Mouse (Mus musculus) macrophage (primary cell): Measurements from ENCODE around the gene Dolpp1. TPM values are rescaled to one million over a fixed set of nuclear protein-coding genes. Genes with fewer than 3 reads are reported as not detected.

Experiments used
- H3K27ac ChIP-seq: fragments of 350-480 bp; formaldehyde crosslinking; 2 replicates; pipeline ENCODE4 v1.9.0; 2021
- H3K36me3 ChIP-seq: fragments of 350-480 bp; formaldehyde crosslinking; 2 replicates; pipeline ENCODE4 v1.9.0; 2021; ENCODE audit errors: inconsistent target
- H3K4me3 ChIP-seq: fragments of 350-480 bp; formaldehyde crosslinking; 2 replicates; pipeline ENCODE4 v1.9.0; 2021; ENCODE audit errors: inconsistent target
- H3K79me2 ChIP-seq: fragments of 350-480 bp; formaldehyde crosslinking; 2 replicates; pipeline ENCODE4 v1.9.0; 2021; ENCODE audit errors: inconsistent target
- WGBS: methylation state at CpG from one replicate; pipeline ENCODE4 v1.1.7; 2026; ENCODE audit warnings: inconsistent platforms; ENCODE audit not compliant: missing documents; 5-methylcytosine and 5-hydroxymethylcytosine counted together
- polyA plus RNA-seq: library from polyadenylated mRNA; stranded (reverse); fragments of 250-400 nt; gene quantifications from 3 replicates; pipeline ENCODE4 v1.2.4, GENCODE M21; 2018; ENCODE audit warnings: inconsistent platforms

The Dolpp1 gene
- polyA plus RNA-seq, 1 experiment from 2014 or later: 18.7 TPM

- H3K79me2 ChIP-seq: no peaks in the 10 kb centered on the region
- no peak overlapping the region for H3K4me3 ChIP-seq
- 61% methylated on average over 5 of the region's 5 CpGs for WGBS
- no peak overlapping the region for H3K27ac ChIP-seq
- H3K36me3 ChIP-seq: peaks cover 57% of the 10 kb centered on the region; the same call in 1 of the 2 replicates
These were observed 43.5 kb downstream of the Dolpp1 start for GRCm38 (mm10) chr2:30435326-30436155.

- no peak overlapping the region for H3K4me3 ChIP-seq
- no peak overlapping the region for H3K27ac ChIP-seq
- no peaks in the 10 kb centered on the region for H3K79me2 ChIP-seq
- WGBS: 88% methylated on average over 5 of the region's 5 CpGs
- H3K36me3 ChIP-seq: peaks cover 51% of the 10 kb centered on the region; the same call in 1 of the 2 replicates
These were observed 44.1 kb downstream of the Dolpp1 start for GRCm38 (mm10) chr2:30436156-30436545.

DNA sequence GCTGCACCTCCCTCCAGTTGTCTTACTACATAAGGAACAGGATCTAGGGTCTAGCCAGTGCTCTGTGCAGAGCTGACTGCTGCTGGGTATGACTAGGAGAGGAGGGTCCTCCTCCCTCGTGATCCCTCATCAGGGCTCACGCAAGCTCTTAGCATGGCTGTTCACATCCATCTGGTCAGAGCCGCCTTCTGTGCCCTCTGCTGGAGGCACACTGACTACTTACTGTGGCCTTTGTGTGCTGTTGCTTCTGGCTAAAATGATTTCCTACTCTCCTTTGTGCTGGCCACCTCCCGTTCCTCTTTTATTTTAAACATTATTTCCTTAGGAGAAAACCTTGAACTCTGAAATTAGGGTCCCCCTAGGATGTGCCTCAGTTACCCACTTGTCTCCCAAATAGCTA, 44.8 kb downstream of the Dolpp1 start:
- H3K4me3 ChIP-seq: no peak overlapping the region
- H3K36me3 ChIP-seq: peaks cover 44% of the 10 kb centered on the region; the same call in 1 of the 2 replicates
- 89% methylated on average over 4 of the region's 4 CpGs for WGBS
- no peak overlapping the region for H3K27ac ChIP-seq
- H3K79me2 ChIP-seq: no peaks in the 10 kb centered on the region

GRCm38 (mm10) chr2:30437791-30438190, 45.7 kb downstream of the Dolpp1 start:
- no peak overlapping the region for H3K4me3 ChIP-seq
- WGBS: 94% methylated on average over 4 of the region's 4 CpGs
- peaks cover 4% of the 10 kb centered on the region; the same call in 1 of the 2 replicates for H3K79me2 ChIP-seq
- peaks cover 35% of the 10 kb centered on the region; the same call in 1 of the 2 replicates for H3K36me3 ChIP-seq
- no peak overlapping the region for H3K27ac ChIP-seq

GRCm38 (mm10) chr2:30439631-30440030, 47.6 kb downstream of the Dolpp1 start:
- Histone ChIP-seq H3K27ac (peak overlapping the region; percentile 100), H3K36me3 (peaks cover 24% of the 10 kb centered on the region; the same call in 1 of the 2 replicates), H3K4me3 (no peak overlapping the region), H3K79me2 (peaks cover 18% of the 10 kb centered on the region; the same call in 1 of the 2 replicates)
- WGBS: 95% methylated on average over 6 of the region's 6 CpGs

GRCm38 (mm10) chr2:30440211-30440700, 48.2 kb downstream of the Dolpp1 start:
- Histone ChIP-seq H3K4me3 (no peak overlapping the region), H3K79me2 (peaks cover 18% of the 10 kb centered on the region; the same call in 1 of the 2 replicates), H3K36me3 (peaks cover 27% of the 10 kb centered on the region; the same call in 1 of the 2 replicates), H3K27ac (peak overlapping the region; percentile 100)
- 91% methylated on average over 3 of the region's 3 CpGs for WGBS

DNA sequence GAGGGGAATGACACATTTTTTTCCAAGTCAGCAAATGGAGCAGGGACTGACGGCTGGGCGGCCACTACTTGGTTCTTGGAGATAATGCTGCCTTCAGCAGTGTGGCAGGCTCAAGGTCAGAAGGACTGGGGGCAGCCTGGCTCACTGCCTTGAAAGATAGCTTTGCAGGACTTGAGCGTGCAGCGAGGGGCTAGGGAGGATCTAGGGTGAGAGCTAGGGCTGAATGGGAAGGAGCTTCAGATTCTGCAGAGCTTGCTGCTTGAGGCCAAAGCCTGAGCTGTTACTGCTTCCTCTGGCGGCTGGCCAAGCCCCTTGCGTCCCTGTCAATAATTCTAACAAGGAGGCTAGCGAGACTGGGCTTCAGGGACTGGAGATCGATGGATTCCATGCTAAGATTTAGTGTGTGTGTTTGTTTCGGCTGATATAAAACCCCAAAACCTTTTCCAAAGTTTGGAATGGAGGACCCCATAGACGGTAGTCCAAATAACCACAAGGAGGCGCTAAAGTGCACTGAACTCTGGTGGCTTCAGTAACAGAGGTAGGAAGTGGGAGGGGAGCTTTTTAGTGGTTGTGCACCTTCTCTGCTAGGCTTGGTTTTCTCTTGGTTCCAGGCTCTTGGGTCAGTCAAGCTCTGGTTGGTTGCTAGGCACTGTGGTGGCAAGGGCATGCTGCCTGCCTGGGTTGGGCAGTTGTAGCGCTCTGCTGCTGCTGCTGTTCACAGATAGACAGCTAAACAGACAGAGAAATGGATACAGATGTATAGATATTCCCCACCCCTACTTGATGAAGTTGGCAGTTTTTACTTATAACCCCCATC, 48.9 kb downstream of the Dolpp1 start:
- Histone ChIP-seq H3K4me3 (peak overlapping the region; percentile 25; the same call in 1 of the 2 replicates), H3K36me3 (peaks cover 31% of the 10 kb centered on the region; the same call in 1 of the 2 replicates), H3K27ac (peak overlapping the region; percentile 100), H3K79me2 (peaks cover 18% of the 10 kb centered on the region; the same call in 1 of the 2 replicates)
- WGBS: 12% methylated on average over 8 of the region's 12 CpGs

DNA sequence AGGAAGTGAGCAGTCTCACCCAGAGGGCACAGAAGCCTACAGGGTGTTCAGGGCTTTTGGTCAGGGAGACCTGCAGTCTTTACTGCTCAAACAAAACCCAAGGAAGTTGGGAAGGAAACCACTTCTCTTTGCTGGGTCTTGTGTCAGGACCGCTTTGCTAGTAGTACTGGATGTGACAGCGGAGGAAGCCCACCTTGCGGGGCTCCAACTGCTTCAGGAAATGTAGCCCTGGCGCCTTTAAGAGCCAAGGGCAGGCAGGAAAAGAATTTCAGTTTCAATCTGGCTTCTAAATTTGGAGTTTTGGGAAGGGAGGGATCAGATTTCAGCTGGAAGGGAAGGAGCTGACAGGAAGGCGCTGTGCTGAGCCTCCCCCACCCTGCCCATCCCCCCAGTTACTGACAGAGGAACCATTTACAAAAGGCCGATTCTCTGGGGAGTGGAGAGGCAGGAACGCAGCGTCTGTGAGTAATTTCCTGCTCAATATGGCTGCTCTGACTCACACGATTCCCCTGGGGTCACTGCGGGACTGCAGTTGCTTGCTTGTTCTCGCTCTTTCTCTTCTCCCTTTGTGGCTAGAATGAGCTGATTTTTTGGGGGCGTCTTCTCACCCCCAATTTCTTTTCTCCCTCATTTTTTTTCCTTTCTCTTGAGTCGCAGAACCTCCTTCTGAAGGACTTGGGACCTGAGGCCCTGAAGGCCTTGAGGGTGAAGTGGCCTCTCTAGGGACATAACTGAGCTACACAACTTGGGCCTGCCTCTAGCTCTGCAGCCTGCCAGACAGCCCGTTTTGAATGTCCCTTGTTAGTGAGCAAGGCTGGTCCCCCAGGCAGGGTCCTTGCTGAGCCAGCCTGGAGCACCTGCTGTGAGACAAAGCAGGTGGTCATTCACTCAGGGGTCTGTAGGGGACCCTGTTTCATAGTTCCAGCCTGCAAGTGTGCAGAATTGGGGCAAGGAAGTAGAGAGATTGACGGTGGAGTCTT, 49.8 kb downstream of the Dolpp1 start:
- peaks cover 38% of the 10 kb centered on the region; the same call in 1 of the 2 replicates for H3K36me3 ChIP-seq
- H3K79me2 ChIP-seq: peaks cover 18% of the 10 kb centered on the region; the same call in 1 of the 2 replicates
- 5% methylated on average over 15 of the region's 15 CpGs for WGBS
- H3K27ac ChIP-seq: peak overlapping the region; percentile 100
- H3K4me3 ChIP-seq: peak overlapping the region; percentile 25

DNA sequence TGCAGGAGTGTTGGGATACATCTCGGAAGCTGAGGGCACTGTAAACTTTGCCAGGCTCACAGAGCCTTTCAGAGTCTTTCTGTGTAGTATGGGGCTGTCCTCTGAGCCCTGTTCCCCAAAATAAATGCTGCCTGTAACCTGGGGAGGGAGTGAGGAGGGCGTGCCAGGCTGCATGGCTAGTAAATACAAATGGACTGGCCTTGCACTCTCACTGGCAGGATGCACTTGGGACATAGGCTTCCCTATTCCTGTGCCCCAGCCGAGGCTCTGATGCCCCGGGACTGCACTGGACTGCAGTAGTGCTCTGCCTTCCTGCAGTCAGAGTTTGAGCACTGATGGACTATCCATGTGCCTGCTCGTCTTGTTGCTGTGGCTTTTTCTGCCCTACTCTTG, 50.4 kb downstream of the Dolpp1 start:
- peaks cover 34% of the 10 kb centered on the region; the same call in 1 of the 2 replicates for H3K36me3 ChIP-seq
- peak overlapping the region; percentile 25 for H3K4me3 ChIP-seq
- 60% methylated on average over 5 of the region's 5 CpGs for WGBS
- peak overlapping the region; percentile 100 for H3K27ac ChIP-seq
- H3K79me2 ChIP-seq: peaks cover 18% of the 10 kb centered on the region; the same call in 1 of the 2 replicates

GRCm38 (mm10) chr2:30443281-30443680, 51.2 kb downstream of the Dolpp1 start:
- 86% methylated on average over 4 of the region's 4 CpGs for WGBS
- H3K27ac ChIP-seq: peak overlapping the region; percentile 100
- peaks cover 18% of the 10 kb centered on the region; the same call in 1 of the 2 replicates for H3K79me2 ChIP-seq
- no peak overlapping the region for H3K4me3 ChIP-seq
- H3K36me3 ChIP-seq: peaks cover 27% of the 10 kb centered on the region; the same call in 1 of the 2 replicates

DNA sequence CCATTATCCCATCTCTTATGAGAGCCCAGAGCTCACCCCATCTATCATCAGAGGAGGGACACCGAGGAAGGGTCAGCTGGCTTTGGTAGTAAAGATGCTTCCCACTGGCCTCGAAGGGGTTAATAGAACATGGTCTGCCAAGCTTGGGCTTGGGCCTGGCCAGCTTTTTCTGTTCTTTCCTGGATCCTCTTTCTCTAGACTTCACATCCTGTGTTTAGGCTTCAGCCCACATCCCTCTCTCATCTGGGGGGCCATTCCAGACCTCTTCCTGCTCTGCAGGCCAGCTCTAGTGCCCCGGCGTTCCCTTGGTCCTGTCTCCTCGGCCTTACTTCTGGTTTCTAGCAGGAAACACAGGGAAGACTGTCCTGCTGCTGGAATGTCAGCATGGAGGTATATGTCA, 52.0 kb downstream of the Dolpp1 start:
- Histone ChIP-seq H3K79me2 (peaks cover 18% of the 10 kb centered on the region; the same call in 1 of the 2 replicates), H3K36me3 (peaks cover 25% of the 10 kb centered on the region; the same call in 1 of the 2 replicates), H3K27ac (no peak overlapping the region), H3K4me3 (no peak overlapping the region)
- 83% methylated on average over 5 of the region's 5 CpGs for WGBS

GRCm38 (mm10) chr2:30444450-30444849, 52.4 kb downstream of the Dolpp1 start:
- Histone ChIP-seq H3K27ac (no peak overlapping the region), H3K79me2 (peaks cover 18% of the 10 kb centered on the region; the same call in 1 of the 2 replicates), H3K4me3 (no peak overlapping the region), H3K36me3 (peaks cover 28% of the 10 kb centered on the region; the same call in 1 of the 2 replicates)

DNA sequence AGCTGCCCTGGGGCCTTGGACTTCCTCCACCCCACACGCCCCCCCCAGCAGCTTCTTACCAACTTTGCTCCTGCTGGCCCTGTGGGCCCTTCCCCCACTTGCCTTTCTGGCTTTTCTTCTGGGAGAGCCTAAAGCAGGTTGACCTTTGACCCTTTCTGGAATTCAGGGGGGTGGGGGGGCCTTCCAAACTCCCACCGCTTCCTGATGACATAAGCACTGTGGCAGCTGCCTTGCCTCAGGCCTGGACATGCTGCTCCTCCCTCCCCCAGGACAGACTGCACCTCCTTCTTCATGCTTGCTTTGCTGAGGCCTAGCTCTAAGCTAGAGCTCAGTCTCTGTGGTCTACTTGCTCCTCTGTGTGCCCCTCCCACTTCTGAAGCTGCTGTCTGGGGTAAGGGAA, 53.3 kb downstream of the Dolpp1 start:
- Histone ChIP-seq H3K36me3 (peaks cover 37% of the 10 kb centered on the region; the same call in 1 of the 2 replicates), H3K79me2 (peaks cover 18% of the 10 kb centered on the region; the same call in 1 of the 2 replicates), H3K4me3 (no peak overlapping the region), H3K27ac (no peak overlapping the region)
- 94% methylated on average over 2 of the region's 2 CpGs for WGBS
